Mouse (Mus musculus) intestine, embryonic 14.5 days (tissue): ENCODE measurements around the gene Ndrg3. TPM values are rescaled to one million over a fixed set of nuclear protein-coding genes. Genes with fewer than 3 reads are reported as not detected.

Experiments used
- ATAC-seq: fragments of 200-750 bp; cut with Nextera tagmentation; replicated peaks from 2 replicates; pipeline ENCODE4 v1.8.0; 2017; ENCODE audit warnings: low read depth, moderate number of reproducible peaks, moderate TSS enrichment, moderate library complexity; ENCODE audit not compliant: low FRiP score, low TSS enrichment
- DNase-seq: peaks from one replicate; pipeline ENCODE4 v3.0.0-alpha.2; 2018; ENCODE audit warnings: low spot score
- H3K27ac ChIP-seq: fragments of 300-500 bp; sonication (generic); 2 replicates; pipeline ENCODE4 v1.5.1; 2014; ENCODE audit warnings: low read depth, mild to moderate bottlenecking, control low read depth
- H3K27me3 ChIP-seq: fragments of 300-500 bp; sonication (generic); replicated peaks from 2 replicates; pipeline ENCODE4 v1.6.1; 2014; ENCODE audit warnings: low read length, control low read depth; ENCODE audit not compliant: control insufficient read depth, insufficient read depth
- H3K36me3 ChIP-seq: fragments of 300-500 bp; sonication (generic); 2 replicates; pipeline ENCODE4 v1.6.1; 2014; ENCODE audit warnings: low read length, control low read depth; ENCODE audit not compliant: control insufficient read depth, insufficient read depth
- H3K4me1 ChIP-seq: fragments of 300-500 bp; sonication (generic); replicated peaks from 2 replicates; pipeline ENCODE4 v1.6.1; 2014; ENCODE audit warnings: low read length, control low read depth, mixed read lengths; ENCODE audit not compliant: control insufficient read depth, insufficient read depth
- H3K4me2 ChIP-seq: fragments of 300-500 bp; sonication (generic); 2 replicates; pipeline ENCODE4 v1.6.1; 2014; ENCODE audit warnings: low read length
- H3K4me3 ChIP-seq: fragments of 300-500 bp; sonication (generic); 2 replicates; pipeline ENCODE4 v1.5.1; 2014; ENCODE audit warnings: low read depth, low read length, control low read depth, mixed read lengths
- H3K9ac ChIP-seq: fragments of 300-500 bp; sonication (generic); 2 replicates; pipeline ENCODE4 v1.6.1; 2014; ENCODE audit warnings: mild to moderate bottlenecking, low read length
- H3K9me3 ChIP-seq: fragments of 300-500 bp; sonication (generic); 2 replicates; pipeline ENCODE4 v1.6.1; 2016; ENCODE audit warnings: low read length, control low read depth; ENCODE audit not compliant: control insufficient read depth
- WGBS: fragments of 180-500 bp; shearing (Covaris S2); extraction: QIAGEN DNeasy Blood & Tissue Kit; methylation state at CpG from one replicate; pipeline ENCODE4 v1.1.7; 2014; 5-methylcytosine and 5-hydroxymethylcytosine counted together
- polyA plus RNA-seq: library from polyadenylated mRNA; unstranded; fragments of >200 nt; fragmentation: Nextera tagmentation; extraction: Ambion mirVana; gene quantifications from 2 replicates; pipeline ENCODE4 v1.2.1, GENCODE M21; 2014

Ndrg3 gene
- polyA plus RNA-seq, result 36.7 and 41.4 TPM in 2 replicates

DNA sequence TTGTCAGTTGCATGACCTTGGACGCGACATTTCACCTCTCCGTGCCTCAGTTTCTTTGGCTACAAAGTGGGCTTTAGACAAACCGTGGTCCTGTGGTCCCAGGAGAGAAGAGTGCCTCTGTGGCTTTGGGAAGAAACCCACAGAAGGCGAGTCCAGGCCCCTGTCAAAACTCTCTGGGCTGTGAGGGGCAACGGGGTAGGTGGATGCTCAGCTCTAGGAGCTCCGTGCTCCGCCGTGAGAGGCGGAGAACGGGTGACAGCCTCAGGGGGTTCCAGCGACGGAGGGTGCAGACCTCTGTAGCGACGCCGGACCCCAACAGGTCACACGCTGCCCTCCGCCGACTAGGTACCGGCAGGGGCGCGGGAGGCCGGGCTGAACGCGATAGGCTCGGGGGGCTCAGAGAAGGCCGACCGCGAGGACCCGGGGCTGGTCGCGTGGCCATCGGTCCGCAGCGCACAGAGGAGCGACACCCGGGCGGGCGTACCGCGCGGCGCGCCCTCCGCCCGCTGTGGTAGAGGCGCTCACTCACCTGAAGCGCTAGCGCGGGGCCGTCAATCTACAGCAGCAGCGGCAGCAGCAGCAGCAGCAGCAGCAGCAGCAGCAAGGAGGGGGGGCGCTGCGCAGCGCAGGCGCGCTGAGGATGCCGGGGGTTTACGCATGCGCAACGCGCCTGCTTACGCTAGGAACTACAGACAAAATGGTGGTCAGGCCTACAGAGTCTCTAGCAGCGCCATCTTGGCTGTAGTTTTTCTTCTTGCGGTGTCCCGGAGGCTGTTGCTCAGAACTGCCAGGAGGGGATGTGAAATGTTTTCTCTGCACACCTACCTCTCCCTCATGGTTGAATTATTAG lies at the start of gene Ndrg3:
Gene Ndrg3 (minus strand): TSS at position 587 of the 850 bp plus-strand sequence.
- Histone ChIP-seq H3K4me1 (peaks cover 9% of the 10 kb centered on the region), H3K27ac (no peak within 1 kb of the TSS; the same call in 1 of the 2 replicates), H3K9me3 (no peaks in the 10 kb centered on the region), H3K27me3 (no peaks in the 10 kb centered on the region), H3K4me2 (peak within 1 kb of the TSS; percentile 97), H3K4me3 (peak within 1 kb of the TSS; percentile 69), H3K9ac (peak within 1 kb of the TSS; percentile 68), H3K36me3 (peaks cover 25% of the 10 kb centered on the region)
- ATAC-seq, result peak; percentile 89
- under 1% methylated on average over 66 of the region's 66 CpGs for WGBS
- peak; percentile 95 for DNase-seq

GRCm38 (mm10) chr2:157041421-157041820 lies 49.6 kb upstream of the Ndrg3 start:
- 89% methylated on average over 7 of the region's 7 CpGs for WGBS
- no peak overlapping the region for H3K4me3 ChIP-seq
- peaks cover 76% of the 10 kb centered on the region for H3K36me3 ChIP-seq
- no peak for ATAC-seq
- H3K27ac ChIP-seq, result no peak overlapping the region
- H3K9ac ChIP-seq, result no peak overlapping the region
- no peak overlapping the region for H3K4me2 ChIP-seq
- H3K4me1 ChIP-seq, result no peaks in the 10 kb centered on the region
- no peak for DNase-seq
- H3K9me3 ChIP-seq, result no peaks in the 10 kb centered on the region
- no peaks in the 10 kb centered on the region for H3K27me3 ChIP-seq

GRCm38 (mm10) chr2:157040649-157041046 lies 48.8 kb upstream of the Ndrg3 start:
- H3K27me3 ChIP-seq, result no peaks in the 10 kb centered on the region
- WGBS, result 81% methylated on average over 17 of the region's 17 CpGs
- ATAC-seq (no peak), DNase-seq (no peak)
- peaks cover 77% of the 10 kb centered on the region for H3K36me3 ChIP-seq
- no peak overlapping the region for H3K9ac ChIP-seq
- H3K27ac ChIP-seq, result no peak overlapping the region
- H3K4me1 ChIP-seq, result no peaks in the 10 kb centered on the region
- H3K4me3 ChIP-seq, result no peak overlapping the region
- no peak overlapping the region for H3K4me2 ChIP-seq
- H3K9me3 ChIP-seq, result no peaks in the 10 kb centered on the region

GRCm38 (mm10) chr2:157039900-157040648 lies 48.2 kb upstream of the Ndrg3 start:
- H3K27ac ChIP-seq, result no peak overlapping the region
- H3K4me1 ChIP-seq, result no peaks in the 10 kb centered on the region
- H3K4me2 ChIP-seq, result no peak overlapping the region
- no peak for ATAC-seq
- H3K9me3 ChIP-seq, result no peaks in the 10 kb centered on the region
- H3K4me3 ChIP-seq, result no peak overlapping the region
- no peak for DNase-seq
- H3K36me3 ChIP-seq, result peaks cover 77% of the 10 kb centered on the region
- WGBS, result 84% methylated on average over 47 of the region's 50 CpGs
- no peak overlapping the region for H3K9ac ChIP-seq
- H3K27me3 ChIP-seq, result no peaks in the 10 kb centered on the region

DNA sequence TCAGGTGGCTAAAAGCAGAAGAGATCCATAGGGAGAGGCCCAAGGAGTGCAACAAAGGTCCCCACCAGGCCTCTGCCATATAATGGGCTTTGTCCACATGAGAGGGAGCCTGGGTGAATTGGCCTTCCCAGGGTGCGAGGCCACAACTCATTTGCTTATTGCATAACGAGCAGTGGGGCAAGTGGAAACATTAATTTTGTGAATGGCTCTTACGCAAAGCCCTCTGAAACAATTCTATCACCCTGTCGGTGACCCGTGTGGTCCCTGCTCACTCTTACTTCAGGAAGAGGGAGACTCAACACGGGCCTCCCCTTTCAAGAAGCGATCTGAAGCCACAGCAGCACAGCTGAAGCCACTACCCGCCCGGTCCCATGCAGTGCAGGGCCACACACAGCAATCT lies 45.4 kb upstream of the Ndrg3 start:
- Histone ChIP-seq H3K4me1 (no peaks in the 10 kb centered on the region), H3K9ac (no peak overlapping the region), H3K27ac (no peak overlapping the region), H3K9me3 (no peaks in the 10 kb centered on the region), H3K36me3 (peaks cover 90% of the 10 kb centered on the region), H3K4me2 (no peak overlapping the region), H3K4me3 (no peak overlapping the region), H3K27me3 (no peaks in the 10 kb centered on the region)
- ATAC-seq, result no peak
- DNase-seq, result no peak
- WGBS, result 88% methylated on average over 9 of the region's 9 CpGs

- H3K27me3 ChIP-seq, result no peaks in the 10 kb centered on the region
- H3K9me3 ChIP-seq, result no peaks in the 10 kb centered on the region
- ATAC-seq (no peak), DNase-seq (no peak)
- H3K27ac ChIP-seq, result no peak overlapping the region
- H3K4me3 ChIP-seq, result no peak overlapping the region
- H3K4me1 ChIP-seq, result no peaks in the 10 kb centered on the region
- H3K4me2 ChIP-seq, result no peak overlapping the region
- peaks cover 90% of the 10 kb centered on the region for H3K36me3 ChIP-seq
- WGBS, result 91% methylated on average over 8 of the region's 8 CpGs
- no peak overlapping the region for H3K9ac ChIP-seq
Observed at GRCm38 (mm10) chr2:157036400-157036799, 44.5 kb upstream of the Ndrg3 start.

- no peak for ATAC-seq
- no peaks in the 10 kb centered on the region for H3K9me3 ChIP-seq
- no peak overlapping the region for H3K27ac ChIP-seq
- no peak overlapping the region for H3K9ac ChIP-seq
- H3K36me3 ChIP-seq, result peaks cover 90% of the 10 kb centered on the region
- WGBS, result 89% methylated on average over 7 of the region's 7 CpGs
- no peak overlapping the region for H3K4me3 ChIP-seq
- no peak for DNase-seq
- H3K27me3 ChIP-seq, result no peaks in the 10 kb centered on the region
- no peak overlapping the region for H3K4me2 ChIP-seq
- no peaks in the 10 kb centered on the region for H3K4me1 ChIP-seq
Observed at GRCm38 (mm10) chr2:157035371-157035770, 43.5 kb upstream of the Ndrg3 start.

GRCm38 (mm10) chr2:157030804-157031203 lies 38.9 kb upstream of the Ndrg3 start:
- peaks cover 93% of the 10 kb centered on the region for H3K36me3 ChIP-seq
- H3K4me1 ChIP-seq, result no peaks in the 10 kb centered on the region
- no peak overlapping the region for H3K27ac ChIP-seq
- DNase-seq (peak; percentile 94), ATAC-seq (peak; percentile 66; the same call in 1 of the 2 replicates)
- no peak overlapping the region for H3K9ac ChIP-seq
- H3K27me3 ChIP-seq, result no peaks in the 10 kb centered on the region
- WGBS, result 51% methylated on average over 9 of the region's 9 CpGs
- no peak overlapping the region for H3K4me3 ChIP-seq
- peaks cover 8% of the 10 kb centered on the region; the same call in 1 of the 2 replicates for H3K9me3 ChIP-seq
- no peak overlapping the region for H3K4me2 ChIP-seq
